Mouse (Mus musculus) liver, postnatal 0 days (tissue): Measurements from ENCODE around the gene Fam83g.

ENCODE experiments used
- CTCF ChIP-seq: sonication (generic); IDR thresholded peaks from 2 replicates; pipeline ENCODE4 v1.5.1; 2016; ENCODE audit warnings: antibody characterized with exemption, low read depth
- EP300 ChIP-seq: IDR thresholded peaks from 2 replicates; pipeline ENCODE4 v1.6.1; 2016; ENCODE audit warnings: antibody characterized with exemption, low read depth, mild to moderate bottlenecking

DNA sequence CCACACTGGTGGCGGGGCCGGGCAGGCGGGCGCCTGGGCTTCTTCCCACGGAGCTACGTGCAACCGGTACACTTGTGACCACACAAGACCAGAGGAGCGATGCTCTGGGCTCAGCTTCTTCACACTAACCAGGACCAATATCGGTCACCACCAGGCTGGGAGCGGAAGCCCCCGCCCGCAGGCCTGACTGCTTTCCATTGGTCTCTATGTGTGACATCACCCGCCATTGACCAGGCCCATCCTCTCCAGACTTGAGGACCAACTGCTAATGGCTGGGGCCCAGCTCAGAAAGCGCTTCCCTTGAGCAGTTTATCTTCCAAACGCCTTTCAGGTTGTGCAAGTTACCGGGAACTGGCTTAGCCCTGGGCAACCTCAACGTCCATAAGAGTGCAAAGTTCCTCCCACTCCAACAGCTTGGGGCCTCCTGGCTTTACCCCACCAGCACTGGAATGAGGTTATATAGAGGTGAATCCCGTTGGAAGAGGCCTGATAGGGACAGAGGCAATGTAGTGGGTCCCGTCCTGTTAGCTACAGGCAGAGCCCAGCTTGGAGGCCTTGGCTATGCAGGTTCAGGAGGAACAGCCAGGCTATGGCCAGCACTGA, 12.0 kb upstream of the Fam83g start:
- TF ChIP-seq CTCF = no peak
- TF ChIP-seq EP300 = no peak
